Mouse (Mus musculus): ENCODE measurements at regions not wholly inside any gene's neighbourhood (a gene's known extent, or its start where the extent isn't known, plus 50 kb on each side); places are given as distances from the start of the nearest gene placed in this dataset.
"Not testable (repeated sequence)": the region's sequence is repeated elsewhere in the genome, so short reads cannot be mapped to it uniquely, and the experiment has no call there.

- no peaks in the 10 kb centered on the region for H3K27me3 ChIP-seq (ENCODE audit: insufficient read depth, low read length)
- ATAC-seq (ENCODE audit: extremely low read depth, insufficient number of reproducible peaks, low FRiP score, poor library complexity, severe bottlenecking) = no peak
- no peak for TF ChIP-seq GATA2 (IDR thresholded peaks at IDR 0.05; ENCODE audit: borderline replicate concordance, low read depth, low read length)
- no peaks in the 10 kb centered on the region for H3K36me3 ChIP-seq (replicated peaks)
- H3K4me1 ChIP-seq (ENCODE audit: insufficient read depth, low read depth, low read length) = peaks cover 4% of the 10 kb centered on the region; the same call in 1 of the 2 replicates
- no peak for DNase-seq (ENCODE audit: low spot score)
- H3K9me3 ChIP-seq (replicated peaks) = no peaks in the 10 kb centered on the region
- H3K4me3 ChIP-seq (ENCODE audit: low read depth, low read length) = no peak overlapping the region
Measured at GRCm38 (mm10) chr3:8009966-8010365, 1389.7 kb upstream of the 1700008P02Rik start.

DNA sequence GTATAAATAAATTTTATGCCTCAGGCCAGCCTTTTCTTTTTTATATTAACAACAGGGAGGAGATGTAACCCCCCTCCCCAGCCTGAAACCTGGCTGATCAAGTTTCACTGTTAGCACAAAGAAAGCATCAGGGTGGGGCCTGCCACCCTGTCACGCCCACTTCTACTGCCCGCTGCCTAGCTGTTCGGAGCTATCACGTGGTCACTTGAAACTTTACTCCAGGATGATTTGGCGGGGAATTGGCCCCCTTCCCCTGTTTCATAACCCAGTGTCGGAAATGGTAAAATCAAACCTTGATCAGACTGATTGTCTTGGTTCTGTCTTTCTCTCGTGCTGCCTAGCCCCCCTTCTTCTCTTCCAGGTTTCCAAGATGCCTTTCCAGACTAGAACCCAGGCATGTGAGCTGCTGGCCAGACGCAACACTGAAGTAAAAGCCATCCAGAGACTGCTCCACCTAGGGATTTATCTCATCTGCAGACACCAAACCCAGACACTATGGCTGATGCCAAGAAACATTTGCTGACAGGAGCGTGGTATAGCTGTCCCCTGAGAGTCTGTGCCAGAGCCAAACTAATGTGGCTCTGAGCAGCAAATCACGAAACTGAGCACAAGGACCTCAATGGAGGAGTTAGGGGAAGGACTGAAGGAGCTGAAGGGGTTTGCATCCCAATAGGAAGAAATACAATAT is 1386.6 kb upstream of the 1700008P02Rik start:
- ATAC-seq (ENCODE audit: extremely low read depth, insufficient number of reproducible peaks, low FRiP score, poor library complexity, severe bottlenecking) = peak; percentile 45; the same call in 1 of the 2 replicates
- DNase-seq (ENCODE audit: low spot score) = no peak
- Histone ChIP-seq H3K36me3 (replicated peaks) (no peaks in the 10 kb centered on the region), H3K4me1 (ENCODE audit: insufficient read depth, low read depth, low read length) (peaks cover 4% of the 10 kb centered on the region; the same call in 1 of the 2 replicates), H3K4me3 (ENCODE audit: low read depth, low read length) (no peak overlapping the region), H3K9me3 (replicated peaks) (no peaks in the 10 kb centered on the region), H3K27me3 (ENCODE audit: insufficient read depth, low read length) (no peaks in the 10 kb centered on the region)
- TF ChIP-seq GATA1 (IDR thresholded peaks at IDR 0.05; ENCODE audit: borderline replicate concordance, low read length) (no peak), CTCF (IDR thresholded peaks at IDR 0.05; ENCODE audit: low read depth, low read length) (no peak), GATA2 (IDR thresholded peaks at IDR 0.05; ENCODE audit: borderline replicate concordance, low read depth, low read length) (no peak), POLR2AphosphoS5 (IDR thresholded peaks at IDR 0.05; ENCODE audit: insufficient replicate concordance, low read depth, low read length) (no peak), TAL1 (conservative IDR thresholded peaks at IDR 0.05; ENCODE audit: low read depth, low read length) (no peak)

DNA sequence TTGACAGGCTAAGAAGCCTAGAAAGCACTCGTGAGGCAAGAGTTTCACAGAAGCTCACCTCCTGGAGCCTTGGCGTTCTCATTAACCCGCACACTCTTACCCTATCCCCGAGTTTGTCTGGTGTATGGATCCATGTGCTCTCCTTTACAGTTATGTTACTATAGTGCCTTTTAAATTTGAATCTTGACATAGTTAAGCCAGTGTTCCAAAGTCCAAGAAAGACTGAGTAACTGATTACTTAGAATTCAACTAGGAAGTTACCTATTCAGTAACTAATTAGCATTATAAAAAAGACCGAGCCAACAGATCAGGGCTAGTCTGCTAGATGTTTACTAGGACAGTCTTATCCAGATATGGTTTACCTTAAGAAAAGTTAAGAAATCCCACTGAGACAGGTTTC is 1386.0 kb upstream of the 1700008P02Rik start:
- Histone ChIP-seq H3K4me1 (ENCODE audit: insufficient read depth, low read depth, low read length) (peaks cover 4% of the 10 kb centered on the region; the same call in 1 of the 2 replicates), H3K4me3 (ENCODE audit: low read depth, low read length) (no peak overlapping the region), H3K9me3 (replicated peaks) (no peaks in the 10 kb centered on the region), H3K27me3 (ENCODE audit: insufficient read depth, low read length) (no peaks in the 10 kb centered on the region), H3K36me3 (replicated peaks) (no peaks in the 10 kb centered on the region)
- no peak for ATAC-seq (ENCODE audit: extremely low read depth, insufficient number of reproducible peaks, low FRiP score, poor library complexity, severe bottlenecking)
- TF ChIP-seq GATA2 (IDR thresholded peaks at IDR 0.05; ENCODE audit: borderline replicate concordance, low read depth, low read length) (no peak), CTCF (IDR thresholded peaks at IDR 0.05; ENCODE audit: low read depth, low read length) (no peak), GATA1 (IDR thresholded peaks at IDR 0.05; ENCODE audit: borderline replicate concordance, low read length) (no peak), TAL1 (conservative IDR thresholded peaks at IDR 0.05; ENCODE audit: low read depth, low read length) (no peak), POLR2AphosphoS5 (IDR thresholded peaks at IDR 0.05; ENCODE audit: insufficient replicate concordance, low read depth, low read length) (no peak)
- no peak for DNase-seq (ENCODE audit: low spot score)

- H3K9me3 ChIP-seq (replicated peaks); ATAC-seq (ENCODE audit: extremely low read depth, insufficient number of reproducible peaks, low FRiP score, poor library complexity, severe bottlenecking): not testable (repeated sequence)
Measured at GRCm38 (mm10) chr3:8005684-8006083, 1385.4 kb upstream of the 1700008P02Rik start.

GRCm38 (mm10) chr3:8004271-8004670 is 1384.0 kb upstream of the 1700008P02Rik start:
- TF ChIP-seq POLR2AphosphoS5 (IDR thresholded peaks at IDR 0.05; ENCODE audit: insufficient replicate concordance, low read depth, low read length) = no peak
- no peak for TF ChIP-seq GATA2 (IDR thresholded peaks at IDR 0.05; ENCODE audit: borderline replicate concordance, low read depth, low read length)
- ATAC-seq (ENCODE audit: extremely low read depth, insufficient number of reproducible peaks, low FRiP score, poor library complexity, severe bottlenecking) (no peak), DNase-seq (ENCODE audit: low spot score) (no peak)
- Histone ChIP-seq H3K36me3 (replicated peaks) (no peaks in the 10 kb centered on the region), H3K9me3 (replicated peaks) (no peaks in the 10 kb centered on the region), H3K4me3 (ENCODE audit: low read depth, low read length) (no peak overlapping the region), H3K27me3 (ENCODE audit: insufficient read depth, low read length) (no peaks in the 10 kb centered on the region), H3K4me1 (ENCODE audit: insufficient read depth, low read depth, low read length) (peaks cover 4% of the 10 kb centered on the region; the same call in 1 of the 2 replicates)

More at GRCm38 (mm10) chr3:8005684-8006083, 1385.4 kb upstream of the 1700008P02Rik start:
- not testable (repeated sequence) for H3K27me3 ChIP-seq (ENCODE audit: insufficient read depth, low read length); DNase-seq (ENCODE audit: low spot score); H3K4me3 ChIP-seq (ENCODE audit: low read depth, low read length); H3K4me1 ChIP-seq (ENCODE audit: insufficient read depth, low read depth, low read length); H3K36me3 ChIP-seq (replicated peaks)

GRCm38 (mm10) chr3:8001027-8001426 is 1380.8 kb upstream of the 1700008P02Rik start:
- DNase-seq (ENCODE audit: low spot score) (no peak), ATAC-seq (ENCODE audit: extremely low read depth, insufficient number of reproducible peaks, low FRiP score, poor library complexity, severe bottlenecking) (no peak)
- no peak overlapping the region for H3K4me3 ChIP-seq (ENCODE audit: low read depth, low read length)
- no peaks in the 10 kb centered on the region for H3K9me3 ChIP-seq (replicated peaks)
- no peaks in the 10 kb centered on the region for H3K27me3 ChIP-seq (ENCODE audit: insufficient read depth, low read length)
- H3K4me1 ChIP-seq (ENCODE audit: insufficient read depth, low read depth, low read length) = no peaks in the 10 kb centered on the region
- TF ChIP-seq GATA1 (IDR thresholded peaks at IDR 0.05; ENCODE audit: borderline replicate concordance, low read length) (no peak), TAL1 (conservative IDR thresholded peaks at IDR 0.05; ENCODE audit: low read depth, low read length) (no peak), CTCF (IDR thresholded peaks at IDR 0.05; ENCODE audit: low read depth, low read length) (no peak), POLR2AphosphoS5 (IDR thresholded peaks at IDR 0.05; ENCODE audit: insufficient replicate concordance, low read depth, low read length) (no peak), GATA2 (IDR thresholded peaks at IDR 0.05; ENCODE audit: borderline replicate concordance, low read depth, low read length) (no peak)
- no peaks in the 10 kb centered on the region for H3K36me3 ChIP-seq (replicated peaks)

- ATAC-seq (ENCODE audit: extremely low read depth, insufficient number of reproducible peaks, low FRiP score, poor library complexity, severe bottlenecking) (no peak), DNase-seq (ENCODE audit: low spot score) (no peak)
- Histone ChIP-seq H3K27me3 (ENCODE audit: insufficient read depth, low read length) (no peaks in the 10 kb centered on the region), H3K4me3 (ENCODE audit: low read depth, low read length) (no peak overlapping the region), H3K36me3 (replicated peaks) (no peaks in the 10 kb centered on the region), H3K4me1 (ENCODE audit: insufficient read depth, low read depth, low read length) (no peaks in the 10 kb centered on the region), H3K9me3 (replicated peaks) (no peaks in the 10 kb centered on the region)
- TF ChIP-seq GATA1 (IDR thresholded peaks at IDR 0.05; ENCODE audit: borderline replicate concordance, low read length) (no peak), GATA2 (IDR thresholded peaks at IDR 0.05; ENCODE audit: borderline replicate concordance, low read depth, low read length) (no peak), POLR2AphosphoS5 (IDR thresholded peaks at IDR 0.05; ENCODE audit: insufficient replicate concordance, low read depth, low read length) (no peak), TAL1 (conservative IDR thresholded peaks at IDR 0.05; ENCODE audit: low read depth, low read length) (no peak)
Measured at GRCm38 (mm10) chr3:7992322-7992721, 1372.1 kb upstream of the 1700008P02Rik start.
